Mouse (Mus musculus) gastrocnemius, adult 18-20 months (tissue): Measurements from ENCODE around the gene Spns3. TPM values are rescaled to one million over a fixed set of nuclear protein-coding genes. Genes with fewer than 3 reads are reported as not detected.

Experiments
- DNase-seq: peaks from one replicate; pipeline ENCODE4 v3.0.0; 2021; ENCODE audit warnings: low spot score
- total RNA-seq, 2 experiments: library from RNA; stranded (reverse); gene quantifications; 2 replicates each; pipeline ENCODE4 v1.2.3; 2021

Gene Spns3
- total RNA-seq, 2 experiments from 2014 or later = 0.19 to 0.39 TPM

DNA sequence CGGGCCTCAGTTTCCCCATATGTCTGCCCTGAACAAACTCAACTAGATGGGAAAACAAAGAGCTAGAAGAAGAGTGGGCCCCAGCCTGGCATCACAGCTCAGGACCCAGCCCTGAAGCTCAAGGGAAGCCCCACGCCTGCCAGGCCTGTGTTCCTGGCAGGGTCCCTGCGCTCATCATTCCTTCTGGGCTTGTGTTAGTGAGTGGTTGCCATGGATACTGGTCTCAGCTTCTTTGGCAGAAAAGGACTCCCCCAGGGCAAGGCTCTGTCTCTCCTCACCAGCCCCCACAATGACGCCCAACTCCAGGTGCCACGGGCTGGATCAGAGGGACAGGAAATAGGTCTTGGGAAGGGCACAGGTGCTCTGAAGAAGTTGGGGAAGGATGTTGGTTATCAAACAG is 65.1 kb downstream of the Spns3 start:
- DNase-seq = no peak

DNA sequence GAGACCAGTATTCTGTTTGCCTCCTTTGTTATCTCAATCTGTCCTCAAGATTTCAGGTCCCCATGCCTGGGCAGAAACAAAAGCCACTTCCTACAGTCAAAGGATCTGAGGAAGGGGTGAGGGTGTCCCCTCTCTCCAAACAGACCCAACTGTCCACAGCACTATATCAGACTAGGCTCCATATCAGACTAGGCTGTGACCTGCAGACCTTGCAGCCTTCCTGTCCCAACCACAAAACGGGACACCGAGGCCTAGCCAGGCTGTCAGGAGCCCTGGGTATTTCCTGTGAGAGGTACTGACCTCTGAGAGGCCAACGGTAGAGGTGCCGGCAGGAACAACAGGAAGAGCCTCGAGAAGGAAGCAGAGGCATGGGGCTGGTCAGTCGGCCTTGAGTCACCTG is 65.8 kb downstream of the Spns3 start:
- DNase-seq = no peak

DNA sequence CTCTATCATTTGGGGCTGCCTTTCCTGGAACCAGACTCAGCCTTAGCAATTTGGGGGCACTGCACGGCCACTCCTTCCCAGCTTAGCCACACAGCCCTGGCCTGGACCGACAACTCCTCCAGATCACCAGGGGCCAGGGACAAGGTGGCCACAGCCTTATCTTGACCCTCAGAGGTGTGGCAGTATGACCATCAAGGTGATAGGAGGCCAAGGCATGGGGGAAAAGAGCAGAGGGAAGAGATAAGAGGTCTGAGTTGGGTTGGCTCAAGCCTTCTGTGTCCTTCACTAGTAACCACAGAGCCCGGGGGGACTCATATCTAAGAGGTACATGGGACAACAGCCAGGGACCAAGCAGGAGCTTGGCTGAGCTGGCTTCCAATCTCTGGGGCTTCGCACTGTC is 68.4 kb downstream of the Spns3 start:
- no peak for DNase-seq

DNA sequence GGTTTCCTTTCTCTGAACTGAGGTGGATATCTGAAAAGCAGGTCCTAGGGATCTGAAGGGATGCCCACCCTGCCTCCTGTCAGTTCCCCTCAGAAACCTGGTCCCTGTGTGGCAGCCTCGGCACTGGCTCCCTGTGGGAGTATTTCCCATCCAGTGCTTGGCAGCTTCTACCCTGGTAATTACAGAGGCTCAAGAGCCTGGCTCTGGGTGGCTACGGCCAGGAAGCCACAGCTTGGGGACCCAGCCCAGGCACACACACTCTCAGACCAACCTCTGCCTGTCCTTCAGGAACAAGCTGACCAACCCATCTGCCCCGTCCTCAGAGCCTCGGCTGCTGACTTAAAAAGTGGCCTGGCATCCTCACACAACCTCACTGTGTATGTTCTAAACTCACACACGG is 69.0 kb downstream of the Spns3 start:
- DNase-seq = peak; percentile 39

DNA sequence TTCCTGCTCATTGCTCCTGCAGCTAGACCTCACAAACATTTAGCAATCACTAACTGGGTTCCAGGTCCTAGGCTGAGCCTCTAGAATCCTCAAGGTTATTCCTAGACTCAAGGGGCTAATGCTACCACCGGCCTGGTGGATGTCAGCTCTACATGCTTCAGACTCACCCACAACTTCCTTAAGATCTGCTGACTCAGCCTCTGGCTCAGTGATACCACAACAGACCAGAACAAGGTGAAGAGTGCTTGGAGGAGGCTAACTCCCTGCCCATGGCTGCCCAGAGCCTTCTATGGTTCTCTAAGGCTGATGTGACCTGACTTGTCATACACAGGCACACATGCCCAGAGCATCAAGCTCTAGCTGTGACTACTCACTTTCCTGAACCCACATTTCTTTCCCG is 70.8 kb downstream of the Spns3 start:
- DNase-seq = no peak

DNA sequence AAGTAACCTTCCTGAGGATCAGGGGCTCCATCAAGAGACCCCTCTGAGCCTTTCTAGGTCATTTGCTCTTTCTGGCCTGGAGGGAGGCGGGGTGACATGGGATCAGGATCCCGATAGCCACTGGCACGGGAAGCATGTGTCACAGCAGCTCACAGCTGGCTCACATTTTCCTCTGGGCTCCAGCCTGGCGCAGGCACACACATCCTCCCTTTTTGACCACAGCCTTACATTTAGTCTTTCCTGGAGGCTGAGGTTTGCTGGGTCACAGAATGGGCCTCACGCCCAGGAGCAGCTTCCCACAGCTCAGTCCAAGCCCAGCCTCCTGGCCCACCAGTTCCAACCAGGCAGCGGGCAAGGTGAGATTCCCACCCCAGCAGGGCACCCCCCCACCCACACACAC is 72.1 kb downstream of the Spns3 start:
- DNase-seq = no peak

DNA sequence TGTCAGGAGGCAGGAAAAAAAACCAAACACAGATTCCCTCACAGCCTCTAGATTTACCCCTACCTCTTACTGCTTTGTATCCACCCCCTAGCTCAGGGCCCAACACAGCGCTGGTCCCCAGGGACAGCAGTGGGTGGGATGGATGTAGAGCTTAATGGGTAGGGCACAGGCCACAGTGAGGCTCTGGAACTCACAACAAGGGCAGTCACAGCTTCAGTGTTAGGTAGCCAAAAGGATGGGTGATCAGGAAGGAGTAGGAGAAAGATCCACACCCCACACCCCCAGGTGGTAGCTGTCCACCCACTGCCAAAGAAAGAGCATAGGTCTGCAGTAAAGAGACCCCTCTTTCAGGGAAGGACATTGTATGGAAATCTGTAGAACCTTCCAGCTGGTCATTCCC is 72.7 kb downstream of the Spns3 start:
- no peak for DNase-seq

DNA sequence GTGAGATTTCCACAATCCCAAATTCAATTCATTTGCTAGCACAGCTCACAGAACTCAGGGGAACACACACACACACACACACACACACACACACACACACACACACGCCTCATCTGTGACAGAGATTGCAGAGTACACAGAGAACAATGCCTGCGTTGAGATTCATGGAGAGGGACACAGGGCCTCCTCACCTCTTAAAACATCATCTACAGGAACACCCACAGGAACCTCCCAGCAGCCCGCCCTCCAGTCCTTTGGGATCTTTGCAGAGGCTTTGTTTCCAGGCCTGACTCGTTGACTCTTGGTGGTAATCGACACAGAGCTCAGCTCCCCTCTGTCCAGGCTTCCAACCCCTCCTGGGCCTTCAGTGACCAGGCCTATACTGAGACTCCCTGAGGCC is 73.1 kb downstream of the Spns3 start:
- DNase-seq = no peak

DNA sequence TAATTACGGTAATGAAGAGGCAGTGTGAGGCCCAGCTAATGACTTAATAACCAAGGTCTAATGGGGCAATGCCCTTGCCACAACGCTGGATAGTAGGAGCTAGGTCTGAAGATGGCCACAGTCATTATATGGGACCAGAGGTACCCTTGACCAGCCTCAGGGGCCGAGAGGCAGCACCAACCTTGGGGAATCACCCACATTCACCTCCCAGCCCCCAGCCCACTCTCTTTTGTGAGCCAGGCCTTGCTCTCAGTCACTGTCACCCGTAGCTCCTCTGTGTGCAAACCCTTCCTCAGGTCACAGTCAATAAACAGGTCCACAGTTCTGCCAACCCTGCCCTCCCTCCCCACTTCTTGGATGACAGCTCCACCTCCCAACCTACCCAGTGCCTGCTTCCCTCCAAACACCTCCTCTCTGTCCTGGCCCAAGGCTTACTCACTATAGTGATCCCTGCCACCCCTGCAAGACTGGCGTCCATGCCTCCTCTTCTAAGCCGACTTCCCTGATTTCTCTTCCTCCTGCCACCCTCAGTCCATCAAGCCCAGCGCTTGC is 74.2 kb downstream of the Spns3 start:
- no peak for DNase-seq

DNA sequence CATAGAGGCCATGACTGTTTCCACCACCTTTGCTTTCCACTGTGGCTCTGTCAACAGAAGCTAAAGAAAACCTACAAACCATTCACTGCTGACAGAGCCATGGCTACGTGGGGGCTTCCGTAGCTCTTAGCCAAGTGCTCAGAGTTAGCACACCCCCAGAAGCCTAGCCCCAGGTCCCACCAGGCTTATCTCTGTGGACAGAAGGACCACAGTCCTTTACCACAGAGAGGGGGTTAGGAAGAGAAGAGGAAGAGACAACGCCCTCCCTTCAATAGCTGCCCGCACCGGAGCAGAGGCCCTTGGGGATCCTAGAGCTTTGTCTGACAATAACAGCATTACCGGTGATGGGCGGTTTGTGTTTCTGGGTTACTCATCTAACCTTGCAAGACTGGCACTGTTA is 74.9 kb downstream of the Spns3 start:
- no peak for DNase-seq

DNA sequence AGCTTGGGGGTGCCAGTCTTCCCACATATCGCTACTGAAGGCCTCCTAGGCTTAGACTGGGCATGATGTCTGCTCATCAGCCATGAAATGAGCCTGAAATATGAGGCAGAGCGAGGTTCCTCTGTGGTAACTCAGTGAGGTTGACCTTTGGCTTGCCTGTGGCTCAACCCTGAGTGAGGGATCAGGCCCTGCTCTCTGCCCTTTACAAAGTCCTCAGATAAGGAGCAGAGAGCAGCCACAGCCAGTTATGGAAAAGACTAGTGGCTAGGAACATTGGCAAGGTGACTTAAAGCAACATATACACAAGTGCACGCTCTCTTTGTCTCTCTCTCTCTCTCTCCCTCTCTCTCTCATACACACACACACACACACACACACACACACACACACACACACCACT is 75.4 kb downstream of the Spns3 start:
- DNase-seq = no peak

DNA sequence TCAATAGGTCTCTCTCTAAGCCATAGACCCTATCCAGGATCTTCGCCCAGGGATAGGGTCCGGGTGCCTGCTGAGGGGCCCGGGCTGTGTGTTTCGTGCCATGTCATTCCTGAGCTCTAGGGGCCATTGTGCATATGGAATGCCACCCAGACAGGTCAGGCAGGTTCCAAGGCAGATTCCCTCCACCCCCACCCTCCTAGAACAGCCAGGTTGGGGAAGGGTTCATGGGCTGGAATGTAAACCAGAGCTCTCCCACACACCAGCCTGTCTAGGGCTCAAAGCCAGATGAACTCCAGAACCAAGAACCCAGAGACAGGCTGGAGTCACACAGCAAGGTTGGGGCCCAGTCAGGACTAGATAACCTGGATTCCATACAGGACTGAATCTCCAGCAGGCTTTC is 76.8 kb downstream of the Spns3 start:
- no peak for DNase-seq

DNA sequence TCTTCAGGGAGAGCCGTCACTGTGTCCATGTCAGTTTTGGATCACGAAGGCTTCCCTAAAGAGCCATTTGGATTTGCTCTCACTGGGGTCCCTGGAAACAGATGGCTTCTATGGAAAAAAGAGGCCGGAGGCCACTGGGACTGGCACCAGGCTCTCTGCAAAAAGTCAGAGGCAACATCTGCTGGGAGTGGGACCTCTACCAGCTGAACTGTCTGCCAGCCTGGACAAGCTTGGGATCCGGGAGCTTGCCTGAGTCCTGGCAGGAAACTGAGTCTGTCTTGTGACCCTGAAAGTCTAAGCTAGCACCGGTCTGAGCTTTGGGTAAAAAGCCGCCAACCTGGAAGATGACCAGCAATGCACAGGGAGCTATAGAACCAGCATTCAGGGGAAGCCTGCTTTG is 78.9 kb downstream of the Spns3 start:
- DNase-seq = no peak

DNA sequence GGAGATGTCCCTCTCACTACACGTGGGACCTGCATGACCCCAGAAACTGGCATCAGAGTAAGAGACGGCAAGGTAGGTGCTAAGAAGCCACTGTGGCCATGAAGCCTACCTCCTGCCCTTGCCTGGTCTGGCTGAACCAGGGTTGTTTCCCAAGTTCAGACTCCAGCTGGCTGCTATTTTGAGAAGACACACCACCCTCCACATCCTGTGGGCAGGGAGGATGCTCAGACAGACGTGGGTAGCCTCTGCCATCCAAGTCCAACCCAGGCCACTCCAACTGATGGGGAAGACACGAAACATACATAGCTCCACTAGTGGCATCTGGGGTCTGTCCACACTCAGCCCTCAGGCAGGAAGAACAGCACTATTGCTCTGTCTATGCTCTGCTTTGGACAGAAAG is 80.3 kb downstream of the Spns3 start:
- no peak for DNase-seq

DNA sequence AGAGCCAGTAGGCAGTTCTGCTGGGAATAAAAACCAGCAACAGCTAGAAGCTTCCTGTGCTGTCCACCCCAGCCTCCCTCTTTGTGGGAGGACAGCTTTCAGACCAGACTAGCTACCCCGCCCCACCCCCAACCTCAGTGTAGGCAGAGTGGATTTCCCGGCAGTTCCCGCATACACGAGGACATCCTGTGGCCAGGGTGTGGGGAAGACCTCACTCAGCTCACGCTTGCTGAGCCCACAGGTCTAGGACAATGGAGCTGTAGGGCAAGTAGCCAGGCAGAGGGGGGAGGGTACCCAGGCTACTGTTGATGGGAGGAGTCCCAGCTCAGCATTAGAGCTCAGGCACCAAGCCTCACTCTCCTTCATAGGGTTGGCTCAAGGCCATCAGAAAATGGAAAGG is 81.1 kb downstream of the Spns3 start:
- DNase-seq = peak; percentile 55

DNA sequence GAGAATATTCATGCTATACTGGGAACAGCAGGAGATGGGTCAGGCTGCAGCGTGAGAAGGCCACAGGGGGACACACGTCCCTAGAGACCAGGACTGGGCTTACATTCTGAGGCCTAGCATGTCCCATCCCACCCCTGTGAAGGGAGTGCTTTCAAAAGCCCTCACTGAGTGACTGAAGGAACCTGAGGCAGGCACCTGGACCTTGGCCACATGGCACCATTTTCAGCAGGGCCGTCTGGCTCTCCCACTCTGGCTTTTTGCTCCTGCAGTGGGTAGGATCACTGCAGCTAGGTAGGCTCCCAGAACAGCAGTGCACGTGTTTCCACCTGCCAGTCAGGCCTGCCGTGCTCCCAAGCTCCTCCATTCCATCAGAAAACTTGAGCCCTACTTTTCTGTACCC is 81.8 kb downstream of the Spns3 start:
- peak; percentile 42 for DNase-seq

DNA sequence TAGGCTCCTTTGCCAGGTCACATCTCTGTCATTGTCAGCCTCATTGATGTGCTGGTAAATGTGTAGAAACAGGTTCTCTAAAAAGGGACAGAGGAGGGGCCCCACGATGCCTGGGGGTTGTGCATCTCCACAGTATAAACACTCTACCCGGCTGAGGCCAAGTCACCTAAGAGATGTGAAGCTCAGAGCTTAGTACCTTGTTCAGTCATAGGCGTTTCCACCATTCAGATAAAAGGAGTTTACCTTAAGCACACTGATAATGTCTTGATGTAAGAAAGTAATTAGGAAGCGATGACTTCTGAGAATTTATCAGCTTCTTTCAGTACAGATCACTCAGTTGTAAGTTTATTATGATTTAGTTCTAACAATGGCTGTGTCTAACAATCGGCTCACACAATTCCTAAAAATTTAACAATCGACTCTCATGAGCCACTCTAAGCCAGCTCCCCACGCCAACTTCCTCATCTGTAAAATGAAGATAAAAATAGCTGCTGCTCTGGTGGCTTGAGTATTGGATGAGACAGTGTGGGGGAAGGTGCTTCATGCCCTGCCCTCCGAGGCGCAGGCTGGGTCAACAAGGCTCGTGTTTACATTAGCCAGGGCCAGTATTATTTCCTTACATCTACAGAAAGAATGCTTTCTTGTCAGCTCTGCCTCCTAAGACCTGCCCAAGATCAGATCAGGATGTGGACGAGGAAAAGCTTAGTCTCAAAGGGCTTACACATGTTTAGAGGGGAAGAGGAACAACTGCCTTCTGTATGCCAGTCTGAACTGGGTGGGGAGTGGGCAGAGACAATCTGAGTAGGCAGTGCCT is 83.4 kb downstream of the Spns3 start:
- peak; percentile 30 for DNase-seq

DNA sequence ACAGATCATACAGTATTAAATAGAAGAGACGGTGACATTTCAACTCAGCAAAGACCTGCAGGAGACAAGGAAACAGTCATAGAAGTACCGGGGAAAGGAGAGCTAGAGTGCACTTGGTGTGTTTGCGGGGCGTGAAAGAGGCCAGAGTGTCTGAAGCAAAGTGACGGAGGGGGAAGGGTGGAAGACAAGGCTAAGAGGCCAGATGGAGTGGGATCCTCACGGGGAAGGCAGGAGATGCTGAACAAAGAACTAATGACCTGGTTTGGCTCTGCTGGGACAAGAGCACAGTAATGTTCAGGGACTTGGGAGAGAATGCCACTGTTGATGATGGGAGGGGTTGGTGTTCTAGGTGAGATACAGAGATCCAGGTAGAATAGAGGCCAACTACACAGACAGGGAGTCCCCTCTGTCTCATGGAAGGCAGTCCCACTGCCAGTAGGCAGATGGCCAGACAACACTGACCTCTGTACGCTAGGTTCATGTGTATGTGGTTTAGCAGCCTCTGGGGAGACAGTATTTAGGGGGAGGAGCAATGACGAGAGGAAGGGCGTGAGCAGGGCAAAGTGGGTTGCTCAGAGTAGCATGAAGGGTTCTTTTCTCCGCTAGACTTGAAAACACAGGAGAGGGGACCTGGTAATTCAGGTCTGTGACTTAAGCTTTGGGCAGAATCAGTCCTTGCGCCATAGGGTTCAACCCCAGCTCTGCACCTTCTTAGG is 84.2 kb downstream of the Spns3 start:
- no peak for DNase-seq

DNA sequence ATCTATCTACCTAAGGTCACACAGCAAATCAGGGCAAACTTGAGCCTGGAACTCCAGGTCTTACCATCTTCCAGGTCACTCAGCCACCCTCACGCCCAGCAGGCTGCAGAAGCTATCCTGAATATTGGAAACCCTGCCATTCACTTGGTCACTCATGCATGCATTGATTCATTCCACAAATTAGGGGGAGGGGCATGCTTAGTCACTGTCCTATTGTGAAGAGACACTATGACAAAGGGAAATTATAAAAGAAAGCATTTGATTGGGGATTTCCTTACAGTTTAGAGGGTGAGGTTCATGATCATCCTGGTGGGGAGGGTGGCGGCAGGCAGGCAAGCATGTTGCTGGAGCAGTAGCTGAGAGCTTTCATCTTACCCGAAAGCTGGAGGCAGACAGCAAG is 85.5 kb downstream of the Spns3 start:
- no peak for DNase-seq

DNA sequence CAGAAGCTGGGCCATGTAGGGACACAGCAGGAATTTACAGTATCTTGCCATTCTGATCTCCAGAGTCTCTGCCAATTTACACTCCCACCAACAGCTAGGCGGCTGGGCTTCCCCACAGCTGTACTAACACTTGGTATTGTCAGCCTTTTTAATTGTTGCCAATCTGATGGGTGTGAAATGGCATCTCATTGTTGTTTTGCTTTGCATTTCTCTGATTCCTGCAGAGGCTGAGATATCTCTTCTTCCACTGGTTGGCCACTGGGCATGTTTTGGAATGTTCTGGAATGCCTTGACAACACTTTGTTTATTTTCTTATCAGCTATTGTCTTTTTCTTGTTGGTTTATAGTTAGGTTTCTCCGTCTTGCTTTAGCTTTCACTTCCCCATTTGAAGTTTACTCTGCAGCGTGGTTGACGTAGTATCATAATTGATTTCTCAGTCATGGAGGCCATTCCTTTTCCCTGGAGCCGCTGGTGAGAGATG is 88.8 kb downstream of the Spns3 start:
- DNase-seq = no peak

DNA sequence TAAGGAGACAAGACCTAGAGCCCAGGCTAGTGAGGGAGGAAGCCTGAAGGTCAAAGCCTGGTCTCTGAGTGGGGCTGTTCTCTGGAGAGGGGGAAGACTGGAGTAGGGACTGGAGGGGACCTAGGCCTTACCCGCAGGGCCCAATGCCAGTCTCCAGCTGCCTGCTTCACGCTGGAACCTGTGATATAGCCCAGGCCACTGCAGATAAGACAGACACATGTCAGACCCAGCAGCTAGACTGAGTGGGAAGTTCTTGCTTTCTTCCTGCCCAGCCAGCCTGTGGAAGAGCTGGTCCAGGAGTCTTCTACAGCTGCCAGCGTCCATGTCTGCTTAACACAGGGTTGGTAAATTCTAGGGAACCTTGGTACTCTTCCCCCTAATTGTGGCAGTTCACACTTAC is 91.8 kb downstream of the Spns3 start:
- DNase-seq = no peak

DNA sequence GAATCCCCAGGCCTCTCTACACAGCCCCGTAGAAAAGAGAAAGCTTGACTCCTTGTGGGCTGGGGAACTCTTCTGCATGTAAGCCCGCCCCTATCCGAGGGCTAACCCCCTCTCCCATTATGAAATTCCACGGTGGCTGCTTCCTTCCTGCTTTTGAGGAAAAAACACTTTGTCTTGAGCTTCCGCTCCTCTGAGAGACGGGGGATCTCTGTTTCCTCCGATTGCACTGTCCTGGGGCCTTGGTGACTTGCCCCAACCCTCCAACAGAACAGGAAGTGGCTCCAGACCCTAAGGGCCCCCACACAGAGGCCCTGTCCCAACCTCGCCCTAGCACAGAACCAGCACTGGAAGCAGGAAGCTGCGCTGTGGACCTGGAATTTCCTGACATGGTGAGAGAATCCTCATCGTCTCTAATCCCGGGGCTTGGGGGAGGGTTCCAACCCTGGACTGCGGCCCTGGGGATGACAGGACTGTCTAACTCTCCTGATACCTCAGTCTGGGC is 92.3 kb downstream of the Spns3 start:
- no peak for DNase-seq

DNA sequence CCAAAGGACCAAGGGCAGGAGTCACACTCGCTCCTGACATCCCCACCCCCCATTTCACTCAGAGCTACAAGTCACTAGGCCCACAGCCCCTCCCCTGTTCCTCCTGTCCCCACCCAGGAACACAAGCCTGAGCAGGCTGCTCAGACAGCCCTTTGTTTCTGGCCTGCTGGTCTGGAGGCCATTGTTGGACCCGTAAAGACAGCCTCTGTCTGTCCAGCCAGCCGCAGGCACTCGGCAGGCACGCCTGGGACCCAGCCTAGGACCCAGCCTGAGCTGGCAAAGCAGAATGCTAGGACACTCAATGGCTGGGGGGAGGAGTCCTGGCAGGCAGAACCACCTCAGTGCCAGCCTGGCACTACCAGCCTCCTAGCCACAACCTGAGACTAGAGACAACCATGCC is 94.6 kb downstream of the Spns3 start:
- DNase-seq = no peak
